Mouse (Mus musculus) spleen, embryonic (tissue): Measurements from ENCODE around the gene Gm4779.
"Not testable (repeated sequence)": the region's sequence is repeated elsewhere in the genome, so short reads cannot be mapped to it uniquely, and the experiment has no call there.

ENCODE experiments used
- CTCF ChIA-PET: fragments of 350-600 bp; sonication (Branson Sonifier 250); formaldehyde crosslinking; loops from one replicate; lab custom pipeline; 2022; lab: Charles Lee

Gm4779 gene

DNA sequence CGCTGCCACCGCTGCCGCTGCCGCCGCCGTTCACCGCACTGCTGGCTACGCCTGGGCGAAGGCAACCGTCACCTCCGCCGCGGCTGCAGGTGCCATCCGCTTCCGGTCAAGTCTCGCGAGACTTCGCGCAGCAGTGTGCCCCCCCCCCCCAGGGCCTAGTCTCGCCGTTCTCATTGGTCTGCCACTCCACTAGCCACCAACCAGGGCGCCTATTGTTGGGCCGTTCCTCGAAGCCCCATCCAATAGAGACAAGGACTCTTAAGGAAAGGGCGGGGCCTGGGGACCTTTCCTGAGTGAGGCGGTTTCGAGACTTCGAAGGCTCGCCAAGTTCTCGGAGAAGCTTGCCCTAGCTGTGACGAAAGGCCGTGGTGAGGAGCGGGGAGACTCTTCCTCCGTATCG lies at the start of gene Gm4779, which contains the start of gene 8030474K03Rik:
Gm4779 (minus strand) TSS at position 82 of the 400 bp plus-strand sequence.
8030474K03Rik (plus strand) TSS at position 315 of the 400 bp plus-strand sequence.
- CTCF ChIA-PET: interaction anchor here (0.6 kb wide), 1 partner anchor 312 kb away, joined by 3 read pairs; no protein-coding TSS in a partner anchor

DNA sequence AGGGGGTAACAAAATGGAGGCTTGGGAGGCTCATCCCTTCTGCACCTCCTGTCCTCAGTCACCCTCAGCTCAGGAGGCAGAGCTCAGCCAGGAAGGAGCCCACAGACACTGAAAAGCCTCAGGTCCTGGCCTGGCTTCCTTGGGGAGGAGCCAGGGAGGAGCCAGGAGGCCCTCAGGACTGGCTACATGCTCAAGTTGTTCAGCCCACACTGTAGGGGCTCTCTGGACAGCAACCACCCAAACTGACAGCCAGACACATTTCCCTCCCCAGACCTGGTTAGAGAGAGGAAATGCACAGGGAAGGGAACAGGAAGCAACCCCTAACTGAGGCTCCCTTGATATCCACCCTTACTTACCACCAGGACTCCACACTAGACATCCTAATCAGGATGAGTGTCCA lies 25.8 kb upstream of the Gm4779 start:
- CTCF ChIA-PET: not testable (repeated sequence)

DNA sequence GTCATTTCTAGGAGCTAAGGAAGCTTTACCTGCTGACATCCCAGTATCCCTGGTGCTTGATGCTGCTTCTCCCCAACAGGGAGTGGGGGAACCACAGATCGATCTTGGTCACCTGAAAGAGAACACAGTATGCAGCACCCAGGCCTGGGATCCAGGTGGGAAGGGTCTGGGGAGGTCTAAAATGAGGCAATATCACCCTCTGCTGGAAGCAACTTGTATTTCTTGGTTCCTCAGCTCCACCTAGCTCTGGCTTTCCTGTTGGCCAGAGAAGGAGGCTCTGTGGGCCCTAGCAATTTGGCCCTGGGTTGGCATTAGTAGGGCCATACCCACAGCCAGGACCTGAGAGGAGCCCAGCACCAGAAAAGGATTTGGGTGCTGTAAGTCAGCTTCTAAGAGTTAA lies 24.9 kb upstream of the Gm4779 start:
- CTCF ChIA-PET: no interaction called here

DNA sequence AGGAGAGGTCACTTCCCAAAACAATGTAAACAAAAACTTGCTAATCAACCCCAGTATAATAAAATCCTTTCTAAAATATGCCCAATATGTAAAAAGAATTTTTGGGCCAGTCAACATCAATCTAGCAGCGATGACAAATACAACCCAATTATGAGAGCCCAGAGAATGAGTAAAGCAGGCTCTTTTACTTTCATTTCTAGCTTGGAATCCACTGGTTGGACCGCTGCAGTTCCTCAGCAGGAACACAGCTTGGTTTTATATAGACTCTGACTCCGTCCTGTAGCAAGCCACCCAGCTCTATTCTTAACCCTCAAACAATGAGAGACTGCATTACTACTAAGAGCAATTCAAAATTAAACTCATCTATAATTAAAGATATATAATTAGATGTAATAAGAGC lies 17.5 kb upstream of the Gm4779 start:
- CTCF ChIA-PET: no interaction called here

DNA sequence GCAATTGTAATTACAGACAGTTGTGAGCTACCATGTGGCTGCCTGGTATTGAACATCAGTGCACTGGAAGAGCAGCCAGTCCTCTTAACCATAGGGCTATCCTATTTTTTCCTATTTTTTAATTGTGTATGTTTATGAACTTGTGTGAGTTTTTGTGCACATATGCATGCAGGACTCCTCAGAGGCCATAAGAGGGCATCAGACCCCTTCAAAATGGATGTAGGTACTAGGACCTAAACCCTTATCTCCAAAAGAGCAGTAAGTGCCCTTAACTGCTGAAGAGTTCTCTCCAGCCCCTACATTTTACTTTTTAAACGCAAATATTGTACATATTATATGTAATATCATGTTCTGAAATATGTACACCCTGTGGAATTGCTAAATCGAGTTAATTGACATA lies 11.3 kb upstream of the Gm4779 start:
- CTCF ChIA-PET: no interaction called here

DNA sequence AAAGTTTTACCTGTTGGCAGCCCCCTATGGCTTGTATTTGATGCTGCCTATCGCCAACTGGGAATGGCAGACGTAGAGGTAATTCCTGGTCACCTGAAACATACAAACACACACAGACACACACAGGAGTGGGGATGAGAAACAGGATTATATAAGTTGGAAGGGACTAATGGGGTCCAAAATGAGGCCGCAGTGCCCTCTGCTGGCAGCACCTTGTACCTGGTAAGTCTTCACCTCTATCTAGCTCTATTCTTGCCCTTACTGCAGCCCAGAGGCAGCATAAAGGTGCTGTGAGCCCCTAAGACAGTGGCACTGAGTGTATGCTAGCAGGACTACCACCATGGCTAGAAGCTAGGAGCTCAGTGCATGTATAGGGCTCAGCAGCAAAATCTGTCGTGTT lies 2.7 kb downstream of the Gm4779 start:
- CTCF ChIA-PET: no interaction called here

DNA sequence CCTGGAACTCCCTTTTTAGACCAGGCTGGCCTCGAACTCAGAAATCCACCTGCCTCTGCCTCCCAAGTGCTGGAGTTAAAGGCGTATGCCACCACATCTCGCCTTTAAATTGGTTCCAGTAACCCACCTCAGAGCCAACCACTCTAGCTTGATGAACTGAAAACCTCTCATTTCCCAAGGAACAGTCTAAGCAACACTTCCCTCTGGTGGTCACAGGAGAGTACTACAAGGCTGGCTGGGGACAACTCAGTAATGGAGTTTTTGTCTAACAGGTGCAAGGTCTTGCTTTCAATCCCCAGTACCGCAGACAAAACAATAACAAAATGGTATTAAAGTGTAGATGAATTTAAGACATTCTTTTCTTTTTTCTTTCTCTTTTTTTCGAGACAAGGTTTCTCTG lies 22.2 kb downstream of the Gm4779 start:
- CTCF ChIA-PET: interaction anchor here (0.7 to 1.1 kb wide), 2 partner anchors 133 to 182 kb away, joined by 3 read pairs; no protein-coding TSS in a partner anchor

DNA sequence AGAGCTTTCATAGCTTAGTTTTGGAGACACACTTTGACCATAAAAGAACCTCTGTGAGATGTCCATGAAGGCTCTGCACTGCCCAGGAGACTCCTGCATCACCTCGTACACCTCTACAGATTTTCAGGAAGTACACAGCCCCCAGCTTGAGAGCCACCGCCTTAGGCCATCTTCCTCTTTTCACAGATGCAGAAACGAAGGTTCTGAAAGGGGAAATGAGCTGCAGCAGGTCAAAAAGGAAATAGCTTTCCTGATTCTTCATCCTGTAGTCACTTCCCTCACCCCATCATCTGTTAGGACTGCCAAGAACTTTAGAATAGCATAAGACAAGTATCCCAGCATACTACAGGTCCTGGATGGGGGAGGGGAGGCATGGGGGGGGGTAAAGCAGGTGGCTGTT lies 23.9 kb downstream of the Gm4779 start:
- CTCF ChIA-PET: no interaction called here

DNA sequence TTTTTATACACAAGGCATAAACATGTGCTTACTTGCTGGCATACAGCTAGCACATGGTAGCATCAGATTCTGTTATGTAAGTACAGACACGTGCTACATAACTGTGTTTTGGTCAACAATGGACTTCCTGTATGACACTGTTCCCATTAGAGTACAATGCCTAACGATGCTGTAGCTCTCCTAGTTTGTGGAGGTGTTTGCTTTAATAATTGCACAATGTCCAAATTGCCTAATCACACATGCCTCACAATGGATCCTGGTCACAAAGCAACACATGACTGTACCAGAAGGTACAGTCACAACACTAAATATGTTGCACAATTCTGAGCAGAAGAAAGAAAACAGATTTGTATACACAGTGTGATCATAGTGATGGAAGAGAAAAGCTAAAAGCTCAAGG lies 24.7 kb downstream of the Gm4779 start:
- CTCF ChIA-PET: no interaction called here

DNA sequence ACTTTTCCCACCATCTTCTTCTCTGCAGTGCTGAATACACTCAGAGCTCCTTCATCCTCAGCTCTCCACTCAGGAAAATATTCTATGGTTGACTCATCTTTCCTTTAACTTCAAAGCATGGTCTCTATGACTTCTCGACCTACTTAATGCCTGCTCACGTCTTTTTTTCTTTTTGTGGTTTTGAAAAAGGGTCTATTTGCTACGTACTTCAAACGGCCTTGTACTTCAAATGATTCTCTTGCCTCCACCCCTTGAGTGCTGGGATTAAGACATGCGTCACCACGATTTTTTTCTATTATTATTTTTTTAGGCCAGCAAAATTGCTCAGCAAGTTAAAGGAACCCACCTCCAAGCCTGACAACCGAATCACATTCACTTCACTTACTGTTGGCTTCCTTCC lies 26.9 kb downstream of the Gm4779 start:
- CTCF ChIA-PET: no interaction called here

DNA sequence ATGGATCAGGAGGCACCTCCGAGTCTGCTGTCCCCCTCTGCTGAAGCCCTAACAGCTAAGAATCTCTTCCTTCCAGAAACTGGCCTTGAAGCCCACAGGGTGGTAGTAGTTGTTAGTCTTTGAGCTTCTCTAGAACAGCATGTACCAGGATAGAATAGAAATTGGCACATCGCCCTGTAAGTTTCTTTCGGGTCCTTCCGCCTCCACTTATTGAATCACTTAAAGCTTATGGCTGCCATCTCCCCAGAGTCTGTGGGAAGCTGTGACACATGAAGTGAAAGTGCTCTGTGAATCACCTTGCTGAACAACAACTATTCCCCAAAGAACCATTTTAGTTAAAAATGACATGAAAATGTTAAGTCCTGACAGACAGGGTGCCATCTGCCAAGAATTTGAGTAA lies 29.1 kb downstream of the Gm4779 start:
- CTCF ChIA-PET: no interaction called here

DNA sequence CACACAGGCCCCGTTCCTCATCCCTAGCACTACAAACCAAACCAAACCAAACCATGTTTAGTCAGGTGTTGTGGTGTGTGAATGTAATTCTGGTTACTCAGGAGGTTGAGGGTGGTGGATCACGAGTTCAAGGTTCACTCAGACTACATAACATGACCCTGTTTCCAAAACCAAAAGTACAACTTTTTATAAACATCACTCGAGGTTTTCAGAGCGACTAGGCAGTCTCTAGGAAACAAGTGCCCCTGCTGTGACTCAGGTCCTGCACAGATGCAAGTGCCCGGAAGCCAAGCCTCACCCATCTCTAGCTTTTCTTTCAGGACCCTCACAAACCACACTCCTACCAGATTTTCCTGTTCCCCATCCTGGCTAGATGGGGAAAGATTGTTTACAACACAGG lies 29.6 kb downstream of the Gm4779 start:
- CTCF ChIA-PET: no interaction called here

DNA sequence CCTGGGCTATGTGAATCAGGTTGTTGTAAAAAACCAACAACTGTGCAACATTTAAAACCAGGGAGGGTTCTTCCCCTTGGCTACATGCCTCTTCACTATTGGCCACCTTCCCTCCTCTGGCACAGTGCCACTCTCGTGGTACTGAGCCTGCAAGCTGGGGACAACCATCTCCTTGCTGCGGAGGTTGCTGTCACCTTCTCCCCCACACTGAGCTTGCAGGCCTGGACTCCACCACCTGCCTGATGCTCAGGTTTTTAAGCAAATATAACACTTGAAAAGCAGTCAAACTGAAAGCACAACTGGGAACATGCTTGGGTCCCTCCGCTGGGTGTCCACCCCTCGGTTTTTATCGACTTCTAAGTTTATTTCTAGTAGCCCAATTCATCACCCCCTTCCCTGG lies 39.7 kb downstream of the Gm4779 start:
- CTCF ChIA-PET: interaction anchor here (0.6 kb wide), 1 partner anchor 25 kb away, joined by 3 read pairs; no protein-coding TSS in a partner anchor

DNA sequence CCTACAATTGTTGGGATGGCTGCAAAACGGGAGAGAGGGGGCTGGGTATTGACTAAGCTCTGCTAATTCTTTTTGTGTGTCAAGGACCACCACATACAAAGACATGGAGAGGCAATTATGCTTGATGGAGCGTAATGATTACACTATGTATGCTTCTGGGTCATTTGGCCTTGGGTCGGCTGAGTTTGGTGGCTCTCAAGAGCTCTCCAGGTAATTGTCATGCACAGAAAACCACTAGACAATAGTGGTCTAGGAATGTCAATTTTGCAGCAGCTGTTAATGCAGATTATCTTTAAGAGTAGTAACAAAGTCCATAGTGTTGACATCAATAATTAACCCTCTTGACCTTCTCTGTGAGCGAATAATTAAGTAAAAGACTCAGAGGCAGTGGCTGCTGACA lies 44.1 kb downstream of the Gm4779 start:
- CTCF ChIA-PET: no interaction called here

DNA sequence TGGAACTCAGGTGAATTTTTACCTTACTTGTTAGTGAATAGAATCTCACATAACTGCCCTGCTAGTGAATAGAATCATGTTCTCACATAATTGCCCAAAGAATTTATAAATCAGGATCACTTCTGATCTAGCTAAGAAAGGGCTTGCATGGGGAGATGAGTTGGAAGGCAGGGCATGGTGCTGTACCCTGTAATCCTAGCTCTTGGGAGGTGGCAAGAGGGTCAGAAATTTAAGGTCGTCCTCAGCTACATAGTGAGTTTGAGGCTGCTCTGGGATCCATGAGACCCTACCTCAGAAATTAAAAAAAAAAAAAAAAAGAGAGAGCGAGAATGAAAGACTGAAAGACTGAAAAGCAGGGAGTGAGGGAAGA lies 53.2 kb downstream of the Gm4779 start:
- CTCF ChIA-PET: no interaction called here

DNA sequence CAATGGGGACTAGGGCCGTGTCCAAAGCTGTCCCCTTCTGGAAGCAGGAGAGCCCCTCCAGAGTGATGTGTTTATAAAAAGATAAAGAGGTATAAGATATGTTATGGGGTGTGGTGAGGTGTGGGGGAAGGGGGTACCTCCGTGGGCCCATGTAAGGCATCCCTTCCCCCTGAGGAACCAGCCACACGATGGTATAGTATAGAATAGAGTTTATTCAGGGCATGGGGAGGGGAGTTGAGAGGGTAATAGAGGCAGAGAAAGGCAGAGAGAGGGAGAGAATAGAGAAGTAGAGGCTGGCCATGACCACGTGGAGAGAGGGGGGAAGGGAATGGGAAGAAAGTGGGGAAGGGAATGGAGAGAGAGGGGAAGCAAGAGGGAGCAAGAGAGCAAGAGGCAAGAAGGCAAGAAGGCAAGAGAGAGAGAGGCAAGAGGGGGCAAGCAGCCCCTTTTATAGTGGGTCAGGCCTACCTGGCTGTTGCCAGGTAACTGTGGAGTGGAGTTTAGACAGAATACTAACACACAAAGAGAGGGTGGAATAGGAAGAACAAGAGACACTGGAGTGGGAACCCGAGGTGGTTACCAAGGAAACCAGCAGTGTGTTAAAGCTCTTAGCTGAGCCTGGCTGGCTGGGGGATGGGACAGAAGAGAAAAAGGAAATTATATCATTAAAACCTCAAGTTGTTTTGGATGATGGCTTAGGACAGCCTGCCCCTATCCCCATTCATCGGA lies 53.7 kb downstream of the Gm4779 start:
- CTCF ChIA-PET: no interaction called here
